Mouse (Mus musculus) limb, embryonic 15.5 days (tissue): ENCODE data around the gene Pi4k2a. TPM values are rescaled to one million over a fixed set of nuclear protein-coding genes. Genes with fewer than 3 reads are reported as not detected.
"Not testable (repeated sequence)": the region's sequence is repeated elsewhere in the genome, so short reads cannot be mapped to it uniquely, and the experiment has no call there.

Experiments
- ATAC-seq: fragments of 200-750 bp; cut with Nextera tagmentation; 2 replicates; pipeline ENCODE4 v1.8.0; 2017; ENCODE audit warnings: low read depth, moderate TSS enrichment; ENCODE audit not compliant: insufficient number of reproducible peaks, low FRiP score, low TSS enrichment
- H3K27ac ChIP-seq: fragments of 300-500 bp; sonication (generic); 2 replicates; pipeline ENCODE4 v1.5.1; 2015; ENCODE audit warnings: moderate library complexity, mild to moderate bottlenecking, inconsistent platforms
- H3K27me3 ChIP-seq: fragments of 300-500 bp; sonication (generic); 2 replicates; pipeline ENCODE4 v1.6.1; 2015; ENCODE audit warnings: inconsistent platforms
- H3K36me3 ChIP-seq: fragments of 300-500 bp; sonication (generic); 2 replicates; pipeline ENCODE4 v1.6.1; 2015; ENCODE audit warnings: inconsistent platforms
- H3K4me1 ChIP-seq: fragments of 300-500 bp; sonication (generic); 2 replicates; pipeline ENCODE4 v1.6.1; 2015; ENCODE audit warnings: inconsistent platforms
- H3K4me2 ChIP-seq: fragments of 300-500 bp; sonication (generic); 2 replicates; pipeline ENCODE4 v1.6.1; 2015; ENCODE audit warnings: mild to moderate bottlenecking, inconsistent platforms
- H3K4me3 ChIP-seq: fragments of 300-500 bp; sonication (generic); 2 replicates; pipeline ENCODE4 v1.5.1; 2015; ENCODE audit warnings: mild to moderate bottlenecking, inconsistent platforms
- H3K9ac ChIP-seq: fragments of 300-500 bp; sonication (generic); 2 replicates; pipeline ENCODE4 v1.6.1; 2015; ENCODE audit warnings: inconsistent platforms
- H3K9me3 ChIP-seq: fragments of 300-500 bp; sonication (generic); 2 replicates; pipeline ENCODE4 v1.6.1; 2016; ENCODE audit warnings: inconsistent platforms
- WGBS: fragments of 180-500 bp; shearing (Covaris S2); methylation state at CpG from one replicate; pipeline ENCODE4 v1.1.7; 2015; 5-methylcytosine and 5-hydroxymethylcytosine counted together
- polyA plus RNA-seq: library from polyadenylated mRNA; unstranded; fragments of >200 nt; fragmentation: Nextera tagmentation; extraction: Ambion mirVana; gene quantifications from 2 replicates; pipeline ENCODE4 v1.2.1, GENCODE M21; 2015

The Pi4k2a gene
- polyA plus RNA-seq, 1 experiment from 2014 or later = 23.7 TPM

GRCm38 (mm10) chr19:42068441-42069240, 21.6 kb upstream of the Pi4k2a start:
- no peak overlapping the region for H3K4me3 ChIP-seq
- no peak for ATAC-seq
- no peak overlapping the region for H3K27ac ChIP-seq
- no peak overlapping the region for H3K4me2 ChIP-seq
- H3K27me3 ChIP-seq = no peaks in the 10 kb centered on the region
- 76% methylated on average over 11 of the region's 11 CpGs for WGBS
- no peaks in the 10 kb centered on the region; the same call in 1 of the 2 replicates for H3K4me1 ChIP-seq
- H3K36me3 ChIP-seq = no peaks in the 10 kb centered on the region
- H3K9ac ChIP-seq = no peak overlapping the region
- H3K9me3 ChIP-seq = no peaks in the 10 kb centered on the region

DNA sequence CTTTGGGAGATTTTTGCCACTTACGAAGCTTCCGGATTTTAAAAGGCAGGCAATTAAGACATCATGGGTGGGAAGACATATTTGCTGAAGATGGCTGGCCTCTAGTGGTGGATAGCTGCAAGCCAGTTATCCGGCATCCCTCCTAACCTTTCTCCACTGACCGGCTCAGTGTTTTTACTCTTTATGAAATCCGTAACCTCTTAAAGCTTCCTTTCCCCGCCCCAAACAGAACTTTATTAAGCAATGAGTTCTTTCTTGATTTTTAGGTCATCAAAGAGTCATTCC, 21.1 kb upstream of the Pi4k2a start:
- no peaks in the 10 kb centered on the region; the same call in 1 of the 2 replicates for H3K4me1 ChIP-seq
- no peaks in the 10 kb centered on the region for H3K27me3 ChIP-seq
- no peak overlapping the region for H3K27ac ChIP-seq
- H3K9ac ChIP-seq = no peak overlapping the region
- WGBS = 52% methylated on average over 6 of the region's 6 CpGs
- no peak overlapping the region for H3K4me2 ChIP-seq
- no peaks in the 10 kb centered on the region for H3K36me3 ChIP-seq
- no peak for ATAC-seq
- H3K4me3 ChIP-seq = no peak overlapping the region
- H3K9me3 ChIP-seq = no peaks in the 10 kb centered on the region

DNA sequence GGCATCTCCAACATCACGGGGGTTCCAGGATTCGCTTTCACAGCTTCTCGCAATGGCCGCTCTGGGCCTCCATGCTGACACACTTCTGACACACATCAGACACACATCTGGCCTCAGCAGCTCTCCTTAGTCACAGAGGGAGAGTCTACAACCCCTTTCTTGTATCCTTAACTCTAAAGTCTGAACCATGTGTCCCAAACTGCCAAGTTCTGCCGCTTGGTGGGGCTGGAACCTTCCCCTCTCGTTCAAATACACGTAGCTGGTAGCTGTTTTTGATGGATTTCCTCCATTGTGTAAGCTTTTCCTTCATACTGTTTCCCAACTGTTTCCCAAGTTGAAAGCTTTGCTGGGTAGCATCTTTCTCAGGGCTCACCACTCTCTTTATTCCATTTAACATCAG, 19.0 kb upstream of the Pi4k2a start:
- Histone ChIP-seq H3K4me2 (no peak overlapping the region), H3K27ac (no peak overlapping the region), H3K9me3 (no peaks in the 10 kb centered on the region), H3K4me1 (no peaks in the 10 kb centered on the region; the same call in 1 of the 2 replicates), H3K27me3 (no peaks in the 10 kb centered on the region), H3K9ac (no peak overlapping the region), H3K36me3 (peaks cover 4% of the 10 kb centered on the region; the same call in 1 of the 2 replicates), H3K4me3 (no peak overlapping the region)
- ATAC-seq = no peak
- WGBS = 77% methylated on average over 7 of the region's 7 CpGs

DNA sequence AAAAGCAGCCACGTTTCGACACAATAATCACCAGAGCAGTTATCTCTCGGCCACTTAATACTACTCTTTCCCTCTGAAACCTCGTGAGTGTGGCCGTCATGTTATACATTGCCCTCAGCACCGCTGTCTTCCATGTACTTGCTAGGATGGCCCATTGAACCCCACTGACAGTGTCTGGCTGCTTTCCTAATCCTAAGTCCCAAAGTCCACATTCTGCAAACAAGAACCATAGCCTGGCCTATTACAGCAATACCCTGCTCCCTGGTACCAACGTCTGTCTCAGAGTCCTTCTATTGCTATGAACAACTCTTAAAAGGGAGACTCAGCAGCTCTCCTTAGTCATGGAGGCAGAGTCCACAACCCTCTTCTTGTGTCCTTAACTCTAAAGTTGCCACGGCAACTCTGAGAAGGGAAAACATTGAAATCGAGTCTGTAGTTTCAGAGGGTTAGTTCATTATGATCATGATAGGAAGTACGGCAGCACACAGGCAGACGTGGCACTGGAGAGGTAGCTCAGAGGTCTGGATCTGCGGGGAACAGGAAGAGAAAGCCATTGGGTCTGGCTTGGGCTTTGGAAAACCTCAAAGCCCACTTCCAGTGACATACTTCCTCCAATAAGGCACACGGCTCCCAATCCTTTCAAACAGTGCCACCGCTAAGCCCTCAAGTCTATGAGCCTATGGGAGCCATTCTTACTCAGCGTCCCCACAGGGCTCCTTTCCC, 18.2 kb upstream of the Pi4k2a start:
- no peak for ATAC-seq
- Histone ChIP-seq H3K4me1 (no peaks in the 10 kb centered on the region; the same call in 1 of the 2 replicates), H3K4me3 (no peak overlapping the region), H3K9me3 (no peaks in the 10 kb centered on the region), H3K27me3 (no peaks in the 10 kb centered on the region), H3K27ac (no peak overlapping the region), H3K9ac (no peak overlapping the region), H3K4me2 (no peak overlapping the region), H3K36me3 (peaks cover 4% of the 10 kb centered on the region; the same call in 1 of the 2 replicates)
- WGBS = 80% methylated on average over 15 of the region's 15 CpGs

GRCm38 (mm10) chr19:42072802-42073201, 17.5 kb upstream of the Pi4k2a start:
- no peak overlapping the region for H3K27ac ChIP-seq
- peaks cover 4% of the 10 kb centered on the region; the same call in 1 of the 2 replicates for H3K36me3 ChIP-seq
- H3K9me3 ChIP-seq = no peaks in the 10 kb centered on the region
- H3K27me3 ChIP-seq = no peaks in the 10 kb centered on the region
- no peak overlapping the region for H3K9ac ChIP-seq
- no peaks in the 10 kb centered on the region; the same call in 1 of the 2 replicates for H3K4me1 ChIP-seq
- H3K4me3 ChIP-seq = no peak overlapping the region
- ATAC-seq = no peak
- WGBS = 67% methylated on average over 7 of the region's 7 CpGs
- H3K4me2 ChIP-seq = no peak overlapping the region

GRCm38 (mm10) chr19:42075051-42075450, 15.2 kb upstream of the Pi4k2a start:
- Histone ChIP-seq H3K27ac (no peak overlapping the region), H3K27me3 (no peaks in the 10 kb centered on the region), H3K9ac (no peak overlapping the region), H3K4me1 (no peaks in the 10 kb centered on the region), H3K36me3 (peaks cover 4% of the 10 kb centered on the region; the same call in 1 of the 2 replicates), H3K4me3 (no peak overlapping the region), H3K4me2 (no peak overlapping the region), H3K9me3 (no peaks in the 10 kb centered on the region)
- WGBS = 87% methylated on average over 2 of the region's 2 CpGs
- ATAC-seq = no peak

GRCm38 (mm10) chr19:42075992-42076391, 14.3 kb upstream of the Pi4k2a start:
- Histone ChIP-seq H3K4me2 (no peak overlapping the region), H3K27ac (no peak overlapping the region), H3K36me3 (peaks cover 4% of the 10 kb centered on the region; the same call in 1 of the 2 replicates), H3K27me3 (no peaks in the 10 kb centered on the region), H3K9ac (no peak overlapping the region), H3K9me3 (no peaks in the 10 kb centered on the region), H3K4me1 (no peaks in the 10 kb centered on the region), H3K4me3 (no peak overlapping the region)
- WGBS = 92% methylated on average over 16 of the region's 16 CpGs
- no peak for ATAC-seq

DNA sequence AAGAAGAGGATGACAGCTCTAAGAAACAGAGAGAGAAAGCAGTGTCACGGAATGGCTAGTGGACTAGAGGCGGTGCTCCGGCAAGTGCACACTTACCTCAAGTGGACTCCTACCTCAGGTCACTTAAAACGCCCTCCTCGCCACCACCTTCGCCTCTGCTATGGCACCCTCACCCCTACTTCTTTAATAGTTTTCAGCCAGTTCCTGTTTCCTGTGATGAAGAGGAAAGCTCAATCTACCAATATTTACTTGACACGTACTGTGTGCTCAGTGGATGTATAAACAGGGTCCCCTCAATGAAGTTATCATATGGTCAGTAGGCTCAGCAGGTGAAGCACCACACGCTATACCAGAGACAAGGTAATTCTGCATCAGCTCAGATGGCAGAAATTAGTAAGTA, 11.7 kb upstream of the Pi4k2a start:
- no peaks in the 10 kb centered on the region for H3K4me1 ChIP-seq
- no peak overlapping the region for H3K9ac ChIP-seq
- no peak overlapping the region for H3K4me2 ChIP-seq
- no peak overlapping the region for H3K27ac ChIP-seq
- ATAC-seq = no peak
- 94% methylated on average over 8 of the region's 8 CpGs for WGBS
- no peak overlapping the region for H3K4me3 ChIP-seq
- H3K9me3 ChIP-seq = no peaks in the 10 kb centered on the region
- H3K27me3 ChIP-seq = no peaks in the 10 kb centered on the region
- peaks cover 4% of the 10 kb centered on the region; the same call in 1 of the 2 replicates for H3K36me3 ChIP-seq

DNA sequence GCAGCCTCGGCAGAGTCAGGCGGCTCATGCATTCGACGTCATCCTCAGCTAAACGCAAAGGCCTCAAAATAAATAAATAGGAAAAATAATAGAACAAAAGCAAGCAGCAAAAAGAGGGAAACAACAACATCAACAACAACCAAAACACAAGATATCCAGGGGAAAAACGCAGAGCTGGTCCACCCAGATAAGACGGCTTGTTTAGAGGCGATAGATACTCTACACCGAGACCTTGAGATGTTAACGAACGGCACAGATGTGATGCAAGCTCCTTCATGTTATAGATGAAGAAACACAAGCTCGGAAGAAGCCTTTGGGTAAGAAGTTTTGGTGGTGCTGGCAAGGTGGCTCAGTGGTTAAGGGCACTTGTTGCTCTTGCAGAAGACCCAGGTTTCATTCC, 11.3 kb upstream of the Pi4k2a start:
- no peaks in the 10 kb centered on the region for H3K4me1 ChIP-seq
- no peak overlapping the region for H3K9ac ChIP-seq
- no peaks in the 10 kb centered on the region for H3K9me3 ChIP-seq
- no peak overlapping the region for H3K4me2 ChIP-seq
- no peaks in the 10 kb centered on the region for H3K27me3 ChIP-seq
- ATAC-seq = no peak
- no peak overlapping the region for H3K4me3 ChIP-seq
- WGBS = 95% methylated on average over 12 of the region's 12 CpGs
- H3K36me3 ChIP-seq = peaks cover 4% of the 10 kb centered on the region; the same call in 1 of the 2 replicates
- H3K27ac ChIP-seq = no peak overlapping the region

DNA sequence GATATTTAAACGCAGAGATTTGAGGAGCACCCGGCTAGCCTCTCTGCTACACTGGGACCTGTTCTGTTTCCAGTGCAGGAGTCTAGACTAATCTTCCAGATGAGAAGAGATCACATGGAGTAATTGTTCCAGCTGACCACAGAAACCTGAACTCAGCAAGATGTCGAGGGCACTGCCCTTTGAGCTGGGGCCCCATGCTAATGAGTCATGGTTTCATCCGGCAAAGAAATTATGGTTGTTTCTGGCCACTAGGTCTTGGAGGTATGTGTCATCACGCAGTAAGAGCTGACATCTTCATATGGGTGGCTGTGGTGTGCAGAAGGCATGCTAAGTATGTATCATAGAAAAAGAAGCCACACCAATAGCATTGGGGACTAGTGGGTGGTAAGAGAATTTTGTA, 10.3 kb upstream of the Pi4k2a start:
- Histone ChIP-seq H3K36me3 (peaks cover 4% of the 10 kb centered on the region; the same call in 1 of the 2 replicates), H3K4me1 (no peaks in the 10 kb centered on the region), H3K27ac (no peak overlapping the region), H3K4me3 (no peak overlapping the region), H3K9me3 (no peaks in the 10 kb centered on the region), H3K4me2 (no peak overlapping the region), H3K9ac (no peak overlapping the region), H3K27me3 (no peaks in the 10 kb centered on the region)
- no peak for ATAC-seq
- 78% methylated on average over 5 of the region's 5 CpGs for WGBS

DNA sequence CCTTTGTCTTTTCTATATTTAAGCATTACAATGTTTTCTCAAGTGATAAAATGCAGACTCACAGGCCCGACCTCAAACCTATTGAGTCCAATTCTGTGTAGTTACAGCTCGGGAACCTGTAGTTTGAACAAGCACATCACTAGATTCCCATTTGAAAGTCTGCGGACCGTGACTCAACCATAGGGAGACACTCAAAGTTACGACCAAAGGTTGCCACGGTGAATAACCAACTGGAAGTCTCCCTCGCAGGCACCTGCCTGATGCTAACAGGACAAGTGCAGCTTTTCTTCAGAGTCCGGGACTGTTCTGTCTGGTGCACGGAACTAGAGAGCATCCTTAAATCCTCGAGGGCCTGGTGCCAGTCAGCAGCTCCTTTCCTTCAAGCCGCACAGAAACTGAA, 9.8 kb upstream of the Pi4k2a start:
- no peak overlapping the region for H3K9ac ChIP-seq
- H3K36me3 ChIP-seq = peaks cover 3% of the 10 kb centered on the region; the same call in 1 of the 2 replicates
- H3K4me2 ChIP-seq = no peak overlapping the region
- peaks cover under 1% of the 10 kb centered on the region for H3K4me1 ChIP-seq
- H3K27ac ChIP-seq = no peak overlapping the region
- WGBS = 83% methylated on average over 11 of the region's 11 CpGs
- no peak overlapping the region for H3K4me3 ChIP-seq
- no peaks in the 10 kb centered on the region for H3K9me3 ChIP-seq
- ATAC-seq = no peak
- H3K27me3 ChIP-seq = no peaks in the 10 kb centered on the region

DNA sequence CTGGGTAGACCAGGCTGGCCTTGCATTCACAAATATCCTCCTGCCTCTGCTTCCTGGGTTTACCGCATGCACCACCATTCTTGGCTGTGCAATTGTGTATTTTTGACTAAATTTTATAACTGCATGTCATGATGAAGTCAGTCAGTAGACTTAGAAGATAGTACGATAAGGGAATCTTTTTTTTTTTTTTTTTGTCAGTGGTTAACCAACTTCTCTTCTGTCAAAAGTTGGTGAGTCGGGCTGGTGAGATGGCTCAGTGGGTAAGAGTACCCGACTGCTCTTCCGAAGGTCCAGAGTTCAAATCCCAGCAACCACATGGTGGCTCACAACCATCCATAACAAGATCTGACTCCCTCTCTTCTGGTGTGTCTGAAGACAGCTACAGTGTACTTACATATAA, 8.7 kb upstream of the Pi4k2a start:
- 93% methylated on average over 5 of the region's 5 CpGs for WGBS

More for the DNA sequence above, 8.7 kb upstream of the Pi4k2a start:
- not testable (repeated sequence) for ATAC-seq, H3K27ac ChIP-seq, H3K9me3 ChIP-seq, H3K4me2 ChIP-seq, H3K9ac ChIP-seq, H3K27me3 ChIP-seq, H3K36me3 ChIP-seq, H3K4me3 ChIP-seq
- peaks cover 11% of the 10 kb centered on the region for H3K4me1 ChIP-seq
